Mouse (Mus musculus) layer of hippocampus, adult 2 months (tissue): ENCODE measurements at regions not wholly inside any gene's neighbourhood (a gene's known extent, or its start where the extent isn't known, plus 50 kb on each side); places are given as distances from the start of the nearest gene placed in this dataset.

Experiments used
- DNase-seq, 2 experiments: peaks; one replicate each; pipeline ENCODE4 v3.0.0; 2022; ENCODE audit warnings: low spot score in 2 of 2
- H3K27ac ChIP-seq: fragments of 200-600 bp; 2 replicates; pipeline ENCODE4 v1.8.1; 2022
- H3K4me3 ChIP-seq: fragments of 200-600 bp; 2 replicates; pipeline ENCODE4 v1.8.1; 2022; ENCODE audit warnings: mild to moderate bottlenecking
- CTCF ChIP-seq: fragments of 200-600 bp; conservative IDR thresholded peaks from 2 replicates; pipeline ENCODE4 v1.8.1; 2022; ENCODE audit warnings: antibody characterized with exemption, mild to moderate bottlenecking, moderate library complexity

DNA sequence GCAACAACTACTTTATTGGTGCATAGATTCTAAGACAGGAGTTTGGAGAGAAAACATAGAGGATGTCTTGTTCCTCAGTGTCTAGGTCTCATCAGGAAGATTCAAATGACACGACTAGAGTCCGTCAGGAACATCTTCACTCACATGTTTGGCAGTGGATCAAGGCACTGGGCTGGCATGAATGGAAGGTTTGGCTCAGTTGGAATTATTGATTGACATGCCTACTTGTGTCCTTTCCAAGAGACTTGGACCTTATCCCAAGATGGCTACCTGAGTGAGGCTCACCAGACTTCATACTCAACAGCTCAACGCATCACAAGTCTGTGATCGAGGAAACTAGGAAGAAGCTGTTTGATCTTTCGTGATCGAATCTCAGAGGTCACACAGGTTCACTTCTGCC is 251.2 kb upstream of the Igfbp7 start:
- no peak overlapping the region for H3K4me3 ChIP-seq
- no peak overlapping the region for H3K27ac ChIP-seq
- DNase-seq: no peak
- no peak for TF ChIP-seq CTCF

- no peak overlapping the region for H3K4me3 ChIP-seq
- no peak for TF ChIP-seq CTCF
- no peak overlapping the region for H3K27ac ChIP-seq
- no peak for DNase-seq
Measured at GRCm38 (mm10) chr5:77644651-77645050, 236.8 kb upstream of the Igfbp7 start.

GRCm38 (mm10) chr5:77620402-77620801 is 212.6 kb upstream of the Igfbp7 start:
- Histone ChIP-seq H3K27ac (no peak overlapping the region), H3K4me3 (no peak overlapping the region)
- DNase-seq: no peak
- no peak for TF ChIP-seq CTCF

DNA sequence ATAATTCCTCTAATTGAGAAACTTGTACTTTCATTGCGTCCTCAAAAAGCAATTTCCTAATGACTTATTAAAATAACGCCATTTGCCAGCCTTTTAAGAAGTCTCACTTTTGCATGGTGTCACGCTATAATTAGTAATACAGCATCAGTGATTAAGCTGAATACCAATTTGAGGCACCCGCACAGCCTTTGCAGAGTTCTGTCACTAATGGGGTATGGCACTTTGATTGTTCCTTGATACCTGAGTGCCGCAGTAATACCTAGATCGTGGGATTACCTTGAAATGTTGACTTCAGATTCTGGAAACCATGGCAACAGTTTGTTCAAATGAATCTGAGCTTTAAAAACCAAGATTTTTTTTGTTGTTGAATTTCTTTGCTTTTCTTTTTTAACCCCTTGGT is 202.7 kb upstream of the Igfbp7 start:
- Histone ChIP-seq H3K4me3 (no peak overlapping the region), H3K27ac (no peak overlapping the region)
- TF ChIP-seq CTCF: no peak
- DNase-seq: no peak

- no peak for DNase-seq
- Histone ChIP-seq H3K4me3 (no peak overlapping the region), H3K27ac (no peak overlapping the region)
- no peak for TF ChIP-seq CTCF
Measured at GRCm38 (mm10) chr5:77594719-77595118, 186.9 kb upstream of the Igfbp7 start.

DNA sequence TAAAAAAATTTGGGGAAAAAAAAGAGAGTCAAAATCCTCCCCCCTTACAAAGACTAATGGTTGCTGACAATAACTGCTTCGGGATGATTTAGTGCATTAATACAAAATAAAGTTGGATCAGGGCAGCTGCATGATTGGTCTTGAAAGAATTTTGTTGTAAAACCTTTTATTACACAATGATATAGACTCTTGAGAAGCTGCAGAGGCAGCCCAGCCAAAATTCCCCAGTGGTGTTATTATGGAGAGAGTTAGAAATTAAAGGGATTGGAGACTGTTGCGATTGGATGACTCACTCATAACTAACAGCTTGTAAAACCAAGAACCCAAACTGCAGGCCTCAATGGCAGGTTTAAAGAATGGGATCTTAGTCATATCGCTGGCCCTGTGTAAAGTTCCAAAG is 181.4 kb upstream of the Igfbp7 start:
- no peak for TF ChIP-seq CTCF
- H3K27ac ChIP-seq: no peak overlapping the region
- DNase-seq: no peak
- H3K4me3 ChIP-seq: no peak overlapping the region

DNA sequence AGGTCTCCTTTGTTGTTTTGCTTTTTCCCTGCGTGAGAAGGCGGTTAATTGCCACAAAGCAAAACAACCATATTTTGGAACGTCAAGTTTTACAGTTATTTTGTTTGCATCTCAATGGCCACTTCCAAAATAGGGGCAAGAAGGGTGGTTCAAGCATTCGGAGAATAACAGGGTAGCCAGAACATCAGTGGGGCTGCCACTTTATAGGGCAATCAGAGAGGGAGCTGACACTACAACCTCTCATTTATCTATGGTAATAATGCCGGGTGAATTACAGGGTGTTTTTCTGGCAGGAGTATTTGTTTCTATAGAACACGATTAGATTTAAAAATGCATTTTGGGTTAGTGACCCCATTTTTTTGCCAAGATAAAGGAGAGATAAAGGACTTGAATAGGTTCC is 173.9 kb upstream of the Igfbp7 start:
- no peak for TF ChIP-seq CTCF
- no peak for DNase-seq
- Histone ChIP-seq H3K27ac (no peak overlapping the region), H3K4me3 (no peak overlapping the region; the same call in 1 of the 2 replicates)

DNA sequence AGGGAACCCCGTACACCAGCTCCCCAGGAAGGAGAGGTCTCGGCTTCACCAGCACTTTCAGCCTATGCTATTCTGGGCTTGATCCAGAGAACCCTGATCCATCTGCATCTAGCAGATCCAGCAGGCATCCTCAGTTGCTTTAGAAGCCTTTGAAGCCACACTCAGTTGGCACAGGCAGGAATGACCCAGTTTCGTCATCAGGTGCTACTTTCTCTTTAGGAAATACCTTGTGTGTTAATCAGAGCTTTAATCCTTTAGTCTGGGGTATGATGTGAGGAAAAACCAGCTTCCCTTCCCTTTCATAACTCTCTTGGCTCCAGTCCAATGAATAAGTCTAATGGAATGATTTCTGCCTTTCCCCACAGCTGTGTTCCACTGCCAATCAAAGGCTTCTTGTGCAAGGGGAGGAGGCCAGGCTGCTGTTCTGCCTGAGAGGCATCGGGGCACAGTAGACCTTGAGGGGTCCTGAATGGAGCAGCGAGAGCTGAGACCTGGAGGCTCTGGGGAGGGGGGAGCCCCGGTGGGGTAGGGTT is 173.3 kb upstream of the Igfbp7 start:
- Histone ChIP-seq H3K27ac (peak overlapping the region; percentile 23; the same call in 1 of the 2 replicates), H3K4me3 (peak overlapping the region; percentile 10; the same call in 1 of the 2 replicates)
- TF ChIP-seq CTCF: no peak
- no peak for DNase-seq

DNA sequence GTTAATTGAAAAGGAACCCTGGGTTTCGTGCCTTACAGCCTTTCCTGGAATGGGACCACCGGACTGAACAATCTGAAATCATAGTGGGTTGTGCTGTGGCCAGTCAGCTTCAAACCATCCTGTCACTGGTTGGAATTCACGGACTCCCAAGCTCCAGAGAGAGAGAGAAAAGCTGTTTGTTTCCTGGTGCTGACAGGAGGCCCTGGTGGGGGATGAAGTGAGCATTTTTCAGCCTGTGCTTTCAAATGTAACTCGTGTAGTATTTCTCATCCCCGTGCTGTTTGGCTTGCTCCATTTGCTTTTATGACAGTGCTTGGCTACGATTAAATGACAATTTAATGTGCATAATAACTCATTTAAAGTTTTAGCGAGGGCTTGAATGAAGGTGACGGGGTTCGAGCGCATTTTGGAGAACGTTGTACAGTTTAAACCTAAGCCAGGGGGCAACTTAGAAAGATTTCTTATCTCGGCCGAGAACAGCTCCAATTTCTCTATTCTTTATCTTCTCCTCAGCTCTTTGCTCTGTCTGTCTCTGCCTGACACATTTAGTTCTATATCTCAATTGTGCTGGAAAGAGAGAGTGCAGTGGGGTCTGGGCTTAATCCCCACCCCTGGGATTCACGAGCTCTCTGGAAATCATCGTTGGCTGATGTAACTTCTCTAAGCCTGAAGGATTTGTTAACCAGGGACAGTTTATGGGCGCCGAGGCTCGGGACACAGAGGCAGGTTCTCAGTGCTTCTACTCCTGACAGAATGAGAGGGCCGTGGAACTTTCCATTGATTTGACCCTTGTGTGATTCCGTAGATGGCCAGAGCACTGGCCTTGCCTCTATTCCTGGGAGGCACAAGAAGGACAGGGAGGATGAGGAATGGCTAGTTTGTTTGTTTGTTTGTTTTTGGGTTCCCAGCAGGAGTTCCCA is 172.2 kb upstream of the Igfbp7 start:
- no peak for DNase-seq
- TF ChIP-seq CTCF: no peak
- H3K4me3 ChIP-seq: no peak overlapping the region
- H3K27ac ChIP-seq: peak overlapping the region; percentile 15; the same call in 1 of the 2 replicates

GRCm38 (mm10) chr5:77576881-77577280 is 169.0 kb upstream of the Igfbp7 start:
- Histone ChIP-seq H3K4me3 (no peak overlapping the region), H3K27ac (no peak overlapping the region)
- no peak for TF ChIP-seq CTCF
- DNase-seq: no peak

GRCm38 (mm10) chr5:77575780-77576179 is 167.9 kb upstream of the Igfbp7 start:
- no peak for TF ChIP-seq CTCF
- no peak for DNase-seq
- no peak overlapping the region for H3K27ac ChIP-seq
- H3K4me3 ChIP-seq: no peak overlapping the region

GRCm38 (mm10) chr5:77570364-77570763 is 162.5 kb upstream of the Igfbp7 start:
- no peak for TF ChIP-seq CTCF
- no peak for DNase-seq
- Histone ChIP-seq H3K4me3 (no peak overlapping the region), H3K27ac (no peak overlapping the region)

- no peak for DNase-seq
- no peak overlapping the region for H3K27ac ChIP-seq
- no peak overlapping the region for H3K4me3 ChIP-seq
- TF ChIP-seq CTCF: no peak
Measured at GRCm38 (mm10) chr5:77568121-77568520, 160.3 kb upstream of the Igfbp7 start.

DNA sequence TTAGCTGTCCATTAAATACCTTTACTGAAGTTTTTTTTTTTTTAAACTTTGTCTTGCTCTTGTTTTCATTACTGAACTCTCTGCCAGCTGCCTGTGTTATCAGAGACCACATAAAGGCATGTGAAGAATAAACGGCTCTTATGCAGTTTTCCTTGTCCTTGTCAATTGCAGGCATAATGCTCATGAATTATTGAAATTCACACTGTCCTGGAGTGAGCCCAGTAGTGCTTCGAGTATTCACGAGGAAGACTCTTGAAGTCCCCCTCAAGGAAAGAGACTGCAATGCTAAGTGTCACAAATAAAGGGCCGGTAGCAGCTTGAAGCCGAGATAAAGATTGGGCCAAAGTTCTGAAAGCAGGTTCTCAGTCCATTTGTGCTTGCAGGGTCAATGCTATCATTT is 144.7 kb upstream of the Igfbp7 start:
- H3K4me3 ChIP-seq: no peak overlapping the region
- H3K27ac ChIP-seq: no peak overlapping the region
- no peak for TF ChIP-seq CTCF
- DNase-seq: no peak
